Mouse (Mus musculus) cerebellum, postnatal 4 days (tissue): ENCODE measurements at regions not wholly inside any gene's neighbourhood (a gene's known extent, or its start where the extent isn't known, plus 50 kb on each side); places are given as distances from the start of the nearest gene placed in this dataset.

Source experiments
- DNase-seq, 2 experiments: peaks; one replicate each; pipeline ENCODE4 v3.0.0; 2022; ENCODE audit warnings: low spot score in 2 of 2, mixed read lengths in 1 of 2

DNA sequence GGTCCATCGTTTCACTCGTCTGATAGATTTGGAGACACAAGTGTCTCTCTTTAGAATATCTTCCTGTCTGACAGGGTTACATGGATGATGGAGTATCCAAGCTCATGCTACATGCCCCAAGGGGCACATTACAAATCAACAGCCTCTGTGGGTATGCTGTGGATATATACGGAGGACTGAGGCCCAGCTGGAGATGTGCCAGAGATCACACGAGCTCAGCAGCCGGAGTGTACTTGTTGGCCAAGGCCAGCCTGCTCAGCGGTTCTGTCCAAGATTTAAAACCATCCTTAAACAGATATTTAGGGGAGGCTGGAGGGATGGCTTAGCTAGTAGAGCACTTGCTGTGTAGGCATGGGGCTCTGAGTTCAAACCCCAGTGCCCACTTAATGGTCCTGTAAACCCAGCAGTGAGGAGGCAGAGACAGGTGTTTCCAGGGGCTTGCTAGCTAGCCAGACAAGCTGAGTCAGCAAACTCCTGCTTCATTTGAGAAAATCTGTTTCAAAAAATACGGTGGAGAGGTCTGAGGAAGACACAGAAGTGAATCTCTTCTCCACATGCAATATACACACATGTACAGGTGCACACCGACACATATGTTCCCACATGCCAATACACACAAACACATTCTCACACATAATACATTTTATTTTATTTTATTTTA is 85.6 kb upstream of the Aldh1b1 start:
- DNase-seq = no peak

DNA sequence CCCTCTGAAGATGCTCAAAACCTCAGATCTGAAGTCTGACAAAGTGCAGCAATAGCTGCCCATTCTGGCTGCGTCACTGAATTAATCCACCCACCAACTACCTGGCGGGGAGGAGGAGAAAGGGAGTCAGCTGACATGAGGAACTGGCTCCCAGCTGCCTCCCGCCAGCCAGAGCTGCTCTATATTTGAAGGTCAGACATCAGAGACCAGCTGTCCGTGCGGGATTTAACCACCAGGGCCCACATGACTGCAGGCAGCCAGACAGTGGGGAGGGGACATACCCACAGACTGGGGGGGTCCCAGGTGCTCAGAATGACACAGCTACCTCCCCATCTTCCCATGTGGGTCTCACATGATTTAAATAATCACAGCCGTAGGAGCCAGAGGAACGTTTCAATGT is 94.8 kb upstream of the Aldh1b1 start:
- no peak for DNase-seq

DNA sequence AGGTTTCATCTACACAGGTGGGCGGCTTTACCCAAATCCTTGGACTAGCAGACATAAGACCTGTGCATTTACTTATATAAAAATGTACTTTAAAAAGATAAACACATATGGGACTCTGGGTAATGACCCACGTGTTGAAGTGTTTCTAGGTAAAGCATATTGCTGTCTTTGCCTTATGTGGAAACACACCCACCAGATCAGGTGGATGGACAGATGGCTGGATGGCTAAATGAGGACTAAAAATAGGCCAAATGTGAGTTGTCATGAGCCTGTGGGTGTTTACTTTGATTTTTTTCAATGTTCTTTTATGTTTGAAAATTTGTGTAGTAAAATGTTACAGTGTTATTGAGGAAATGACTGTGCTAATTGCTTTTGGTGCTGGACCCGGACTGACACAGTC is 99.2 kb upstream of the Aldh1b1 start:
- no peak for DNase-seq

DNA sequence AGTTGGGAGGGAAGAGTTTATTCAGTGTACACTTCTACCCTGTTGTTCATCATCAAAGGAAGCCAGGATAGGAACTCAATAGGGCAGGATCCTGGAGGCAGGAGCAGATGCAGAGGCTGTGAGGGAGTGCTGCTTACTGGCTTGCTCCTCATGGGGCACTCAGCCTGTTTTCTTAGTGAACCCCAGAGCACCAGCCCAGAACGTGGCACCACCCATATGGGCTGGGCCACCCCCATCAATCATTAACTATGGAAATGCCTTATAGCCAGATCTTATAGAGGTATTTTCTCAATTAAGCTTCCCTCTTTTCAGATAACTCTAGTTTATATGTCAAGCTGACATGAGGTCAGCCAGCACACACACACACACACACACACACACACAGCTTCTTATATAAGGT is 103.6 kb upstream of the Aldh1b1 start:
- DNase-seq = no peak

DNA sequence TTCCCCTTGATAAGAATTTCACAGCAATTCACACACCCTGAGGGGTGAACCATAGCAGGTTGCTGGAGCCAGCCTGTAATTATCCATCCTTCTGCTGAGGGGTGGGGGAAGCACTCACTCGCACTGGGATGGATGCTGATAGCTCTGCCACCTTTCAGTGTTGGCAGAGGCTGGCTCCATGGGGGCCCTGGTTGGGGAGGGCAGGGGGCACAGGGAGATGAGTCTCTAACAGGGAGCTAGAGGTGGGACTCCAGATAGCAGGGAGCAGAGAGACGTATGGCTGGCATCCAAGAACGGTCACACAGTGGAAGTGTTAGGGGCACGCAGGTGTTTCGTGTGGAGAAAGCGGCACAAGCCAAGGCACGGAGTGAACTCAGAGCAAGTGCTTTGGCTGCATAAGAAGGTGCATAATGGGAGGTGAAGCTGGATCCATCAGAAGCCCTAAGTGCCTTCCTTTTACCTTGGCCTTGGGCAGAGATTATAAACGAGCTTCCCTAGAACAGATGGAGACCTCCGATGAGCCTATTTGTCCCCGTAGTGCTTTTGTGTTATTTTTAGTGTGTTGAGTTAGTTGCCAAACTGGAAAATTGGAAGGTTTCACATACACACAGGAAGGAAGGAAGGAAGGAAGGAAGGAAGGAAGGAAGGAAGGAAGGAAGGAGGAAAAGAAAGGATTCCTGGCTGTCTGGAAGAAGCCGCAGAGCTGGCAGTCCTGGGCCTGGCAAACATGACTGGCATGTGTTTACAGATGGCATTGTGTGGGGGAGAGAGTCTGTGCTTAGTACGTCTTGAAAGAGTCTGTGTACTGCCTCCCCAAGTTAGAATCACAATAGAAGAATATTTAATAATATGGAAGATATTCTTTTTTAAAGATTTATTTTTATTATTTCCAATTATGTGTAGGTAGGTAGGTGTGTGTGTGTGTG is 108.6 kb upstream of the Aldh1b1 start:
- peak in 1 of 2 experiments; percentile 53 for DNase-seq

DNA sequence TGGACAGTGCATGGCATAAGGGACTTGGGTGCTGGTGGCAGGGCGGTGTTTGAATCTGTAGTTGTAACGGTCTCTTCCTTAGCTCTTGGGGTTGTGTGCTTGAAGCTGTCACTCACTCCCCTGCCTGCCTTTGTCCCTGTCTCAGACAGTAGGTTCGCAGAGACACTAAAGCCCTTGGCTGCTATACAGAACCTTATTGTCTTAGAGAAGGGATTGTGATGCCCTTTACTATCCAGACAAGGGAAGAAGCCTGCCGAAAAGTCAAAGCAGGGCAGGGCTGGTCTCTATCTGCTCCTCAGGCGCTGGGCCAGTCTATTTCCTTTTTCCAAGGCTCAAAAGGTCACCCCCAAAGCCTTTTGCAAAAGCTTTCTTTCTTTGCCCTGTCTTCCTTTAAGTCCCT is 109.2 kb upstream of the Aldh1b1 start:
- no peak for DNase-seq

DNA sequence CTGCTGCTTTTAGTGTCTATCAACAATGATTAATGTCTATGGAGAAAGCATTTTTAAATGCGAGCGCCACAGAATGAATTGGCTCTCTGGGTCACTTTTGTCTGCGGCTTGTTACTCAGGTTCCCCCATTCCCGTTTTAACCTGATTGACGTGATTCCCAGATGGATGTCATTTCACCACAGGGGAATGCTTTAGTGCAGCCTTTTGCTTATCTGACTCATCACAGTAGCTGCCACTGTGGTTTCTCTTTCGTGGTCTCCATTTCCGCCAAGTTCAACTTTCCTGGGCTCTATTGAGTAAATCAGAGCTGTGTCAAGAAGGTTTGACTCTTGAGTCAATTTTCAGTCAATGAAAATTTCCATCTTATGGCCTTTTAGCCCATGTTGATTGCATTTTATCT is 110.6 kb upstream of the Aldh1b1 start:
- DNase-seq = no peak

DNA sequence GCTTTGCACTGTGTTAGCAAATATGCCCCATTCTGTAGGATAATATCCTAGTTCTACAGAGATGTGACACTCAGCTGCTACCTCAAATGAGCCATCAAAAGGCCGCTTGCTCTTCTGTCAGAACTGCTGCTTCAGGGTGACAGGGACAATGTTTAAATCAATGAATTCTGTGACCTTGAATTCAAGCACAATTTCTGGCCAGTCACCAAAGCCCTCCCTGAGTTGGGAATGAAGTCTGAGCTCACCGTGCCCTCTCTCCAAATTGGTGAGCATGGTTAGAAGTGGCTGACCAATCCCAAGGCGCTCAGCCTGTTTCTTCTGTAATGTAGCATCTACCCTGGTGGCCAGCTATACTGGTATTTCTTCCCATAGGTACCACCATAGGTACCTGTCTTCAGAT is 113.8 kb upstream of the Aldh1b1 start:
- no peak for DNase-seq

DNA sequence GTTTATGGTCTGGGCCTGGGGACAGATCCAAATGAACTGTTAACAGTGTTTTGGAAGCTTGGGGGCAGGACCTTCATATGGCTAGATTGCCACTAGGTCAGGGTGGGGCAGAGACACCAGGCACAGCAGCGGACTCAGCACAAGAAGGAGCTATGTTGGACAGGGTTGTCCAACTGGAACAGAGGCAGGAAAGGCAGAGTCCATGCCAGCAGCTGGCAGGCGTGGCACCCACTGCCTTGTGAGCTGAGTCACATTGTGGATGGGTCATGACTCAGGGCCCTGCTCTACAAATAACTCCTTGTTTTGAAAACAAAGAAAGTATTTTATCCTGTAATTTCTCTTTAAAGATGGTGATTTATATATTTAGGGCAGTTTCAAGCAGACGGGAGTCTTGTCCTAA is 115.6 kb upstream of the Aldh1b1 start:
- DNase-seq = no peak

DNA sequence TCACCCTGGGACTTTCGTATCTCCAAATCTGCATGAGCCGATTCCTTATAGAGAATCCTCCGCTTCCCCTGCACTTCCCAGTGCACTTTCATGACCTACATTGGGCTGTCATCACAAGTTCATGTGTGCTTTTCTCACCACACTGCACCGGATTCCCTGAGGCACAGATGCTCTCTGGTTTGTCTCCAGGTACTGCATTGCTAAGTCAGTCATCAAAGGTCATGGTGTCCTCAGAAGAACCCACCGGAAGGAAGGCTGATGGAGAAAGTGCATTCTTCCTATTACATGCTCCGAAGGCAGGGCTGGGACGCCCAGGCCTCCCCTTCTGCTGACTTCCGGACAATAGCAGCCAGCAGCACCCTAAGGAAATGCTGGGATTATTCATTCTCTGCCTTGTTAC is 116.1 kb upstream of the Aldh1b1 start:
- DNase-seq = no peak

DNA sequence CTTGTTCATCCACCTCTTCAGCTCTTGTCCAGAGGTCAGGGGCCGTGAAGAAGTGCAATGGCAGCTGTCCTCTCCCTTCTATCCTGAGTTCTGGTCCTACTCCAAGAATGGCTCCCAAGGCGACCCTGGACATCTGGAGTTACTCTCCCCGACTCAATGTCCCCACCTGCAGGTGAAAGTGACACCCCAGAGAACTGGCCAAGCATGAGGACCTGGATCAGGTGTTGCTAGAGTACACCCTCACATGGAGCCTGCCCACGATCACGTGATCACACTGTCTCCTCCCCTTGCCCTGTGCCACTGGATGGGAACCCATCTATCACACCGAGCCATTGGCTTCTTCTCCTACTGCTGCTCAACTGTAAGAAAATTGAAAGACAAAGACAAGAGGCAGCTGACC is 122.7 kb upstream of the Aldh1b1 start:
- no peak for DNase-seq

DNA sequence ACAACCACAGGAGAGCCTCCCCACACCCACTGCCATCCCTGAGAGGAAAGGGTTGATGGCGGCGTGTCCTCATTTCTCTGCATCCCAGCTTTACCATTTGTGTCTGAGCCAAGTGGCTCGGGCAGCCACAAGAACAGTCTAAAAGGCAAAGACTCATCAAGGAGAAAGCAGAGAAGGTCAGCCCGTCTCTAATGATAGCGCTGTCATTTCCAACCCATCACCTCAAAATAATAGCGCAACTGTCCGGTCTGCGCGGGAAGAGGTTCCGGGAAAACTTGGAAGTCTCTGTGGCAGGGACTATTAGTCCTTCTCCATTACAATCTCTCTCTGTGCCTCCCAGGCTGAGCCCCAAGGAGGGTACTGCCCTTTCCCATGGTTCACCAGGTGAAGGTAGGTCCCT is 124.5 kb upstream of the Aldh1b1 start:
- DNase-seq = no peak

DNA sequence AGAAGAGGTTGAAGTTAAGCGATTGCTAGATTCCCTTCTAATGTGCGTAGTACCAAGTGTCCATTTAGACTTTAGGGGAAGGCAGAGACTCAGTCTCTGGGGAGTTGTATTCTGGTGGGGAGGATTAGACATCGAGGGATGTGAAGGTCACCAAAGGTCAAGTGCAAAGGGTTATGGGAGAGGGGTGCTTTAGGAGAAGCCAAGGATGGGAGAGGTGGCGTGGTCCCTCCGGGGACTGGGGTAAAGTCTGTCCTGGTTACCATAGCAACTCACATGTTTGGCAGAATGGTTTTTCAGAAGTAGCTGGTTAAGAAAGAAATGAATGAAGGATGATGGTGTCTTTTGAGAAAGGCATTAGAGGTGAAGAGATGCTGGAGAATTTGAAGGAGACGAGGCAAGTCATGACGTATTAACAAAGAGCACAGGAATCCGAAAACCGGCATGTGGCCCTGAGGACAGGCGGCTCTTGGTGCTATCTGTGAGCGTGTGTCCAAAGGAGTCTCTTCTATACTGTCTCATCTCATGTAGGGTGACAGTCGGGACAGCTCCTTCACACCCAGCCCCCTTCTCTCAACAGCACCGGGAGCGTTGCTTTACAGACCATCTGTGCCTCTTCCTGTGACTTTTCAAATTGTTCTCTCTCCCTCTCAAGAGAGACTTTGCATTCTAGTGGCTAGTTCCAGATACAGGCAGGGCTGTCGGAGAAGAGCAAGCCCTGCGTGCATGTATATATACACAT is 125.6 kb upstream of the Aldh1b1 start:
- DNase-seq = no peak

DNA sequence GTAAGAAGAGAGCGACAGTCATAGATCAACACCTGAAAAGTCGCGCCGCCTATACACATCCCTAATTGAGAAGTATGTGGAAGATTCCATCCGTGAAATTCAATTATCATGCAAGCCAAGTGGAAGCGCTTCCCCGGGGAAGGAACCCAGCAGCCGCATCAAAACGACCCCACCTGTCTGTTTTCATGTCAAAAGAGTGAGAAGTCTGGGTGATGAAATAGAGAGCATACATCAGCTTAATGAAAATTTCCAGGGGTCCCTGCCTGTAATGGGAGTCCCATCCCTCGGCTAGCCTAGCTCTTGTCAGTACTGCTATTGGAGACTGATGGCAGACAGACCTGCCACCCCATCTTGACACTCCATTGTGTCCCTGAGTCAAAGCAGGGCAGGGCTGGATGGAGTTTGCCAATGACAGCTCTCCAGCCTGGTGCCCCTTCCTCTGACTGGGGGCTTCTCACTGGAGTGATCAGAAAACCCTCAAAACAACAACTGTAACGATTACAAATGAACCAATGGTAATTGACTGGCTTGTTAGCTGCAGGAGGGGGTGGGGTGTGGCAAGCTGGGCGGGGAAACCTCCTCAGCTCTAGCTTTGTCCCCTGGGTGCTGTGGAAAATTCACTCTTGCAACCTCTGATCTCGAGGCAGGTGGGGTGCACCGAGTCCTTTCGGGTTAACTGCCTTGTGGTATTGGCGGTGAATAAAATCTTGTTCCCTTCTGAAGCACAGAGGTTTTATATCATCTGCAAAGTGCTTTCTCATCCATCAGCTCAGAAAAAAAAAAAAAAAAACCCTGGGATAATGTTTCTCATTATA is 126.4 kb upstream of the Aldh1b1 start:
- DNase-seq = no peak

DNA sequence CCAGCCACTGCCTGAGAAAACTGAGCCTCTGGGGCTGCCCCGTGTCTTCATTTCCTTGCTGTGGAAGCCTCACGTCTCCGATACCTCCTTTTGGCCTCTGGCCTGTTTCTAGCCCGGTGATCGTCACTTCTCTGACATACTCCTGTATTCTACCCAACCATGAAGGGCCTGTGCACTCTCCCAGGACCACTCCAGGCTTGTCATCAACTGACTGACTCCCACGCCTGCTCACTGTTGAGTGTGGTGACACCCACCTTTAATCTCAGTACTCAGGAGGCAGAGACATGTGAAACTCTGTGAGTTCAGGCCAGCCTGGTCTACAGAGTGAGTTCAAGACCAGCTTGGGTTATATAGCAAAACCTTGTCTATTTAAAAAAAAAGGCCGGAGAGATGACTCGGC is 132.1 kb upstream of the Shb start:
- DNase-seq = no peak

DNA sequence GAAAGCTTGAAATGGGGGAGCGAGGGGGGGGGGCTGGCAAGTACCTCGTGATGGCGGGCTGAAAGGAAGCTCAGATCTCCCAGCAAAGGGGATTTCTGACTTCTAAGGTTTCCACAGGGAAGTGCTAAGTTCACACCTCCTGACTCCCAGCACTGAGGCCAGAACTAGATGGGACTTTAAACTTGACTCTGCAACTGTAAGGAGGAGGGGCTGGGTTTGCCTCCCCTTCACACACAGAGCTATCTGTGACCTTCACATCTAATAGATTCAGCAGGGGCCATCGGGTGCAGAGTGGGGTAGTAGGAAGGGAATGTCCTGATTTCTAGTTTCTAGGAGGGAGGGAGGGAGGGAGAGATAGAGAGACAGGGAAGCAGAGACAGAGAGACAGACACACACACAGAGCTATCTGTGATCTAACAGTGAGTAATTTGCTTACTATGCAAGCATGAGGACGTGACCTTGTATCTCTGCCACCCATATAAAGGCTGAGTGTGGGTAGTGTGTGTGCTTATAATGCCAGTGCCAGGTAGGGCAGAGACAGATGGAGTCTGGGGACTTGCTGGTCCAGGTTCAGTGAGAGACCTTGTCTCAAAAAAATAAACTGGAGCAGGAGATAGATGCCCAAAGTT is 125.2 kb upstream of the Shb start:
- DNase-seq = no peak

DNA sequence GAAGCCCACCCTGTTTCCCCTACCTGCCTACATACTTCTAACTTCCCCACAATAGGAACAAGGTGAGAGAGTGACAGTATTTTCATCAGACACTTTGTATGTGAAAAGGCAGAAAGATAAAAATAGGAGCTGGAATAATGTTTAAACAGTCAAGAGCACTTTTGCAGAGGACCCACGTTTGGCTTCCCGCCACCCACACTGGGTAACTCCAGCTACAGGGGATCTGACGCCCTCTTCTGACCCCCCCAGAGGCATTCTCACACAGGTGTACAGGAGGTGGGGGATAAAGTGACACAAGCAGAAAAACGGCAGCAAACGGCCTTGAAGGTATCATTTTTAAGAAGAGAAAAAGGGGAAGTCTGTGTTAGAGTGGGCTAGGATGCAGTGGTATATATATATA is 123.5 kb upstream of the Shb start:
- DNase-seq = no peak

DNA sequence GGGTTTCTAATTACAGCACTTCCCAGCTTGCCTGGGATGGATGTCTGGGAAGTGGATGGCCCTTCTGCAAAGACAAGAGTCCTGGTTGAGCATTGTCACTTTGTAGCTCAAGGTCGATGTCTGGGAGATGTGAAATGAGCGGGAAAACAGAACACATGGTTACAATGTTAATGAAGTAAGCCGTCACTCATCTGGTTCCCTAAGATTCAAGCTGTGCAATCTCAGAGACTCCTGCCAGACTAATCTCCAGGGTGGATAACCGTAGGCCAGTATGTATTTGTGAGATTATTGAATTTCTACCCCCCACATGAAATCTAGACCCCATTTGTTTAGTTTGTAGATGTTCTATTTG is 122.5 kb upstream of the Shb start:
- DNase-seq = no peak

DNA sequence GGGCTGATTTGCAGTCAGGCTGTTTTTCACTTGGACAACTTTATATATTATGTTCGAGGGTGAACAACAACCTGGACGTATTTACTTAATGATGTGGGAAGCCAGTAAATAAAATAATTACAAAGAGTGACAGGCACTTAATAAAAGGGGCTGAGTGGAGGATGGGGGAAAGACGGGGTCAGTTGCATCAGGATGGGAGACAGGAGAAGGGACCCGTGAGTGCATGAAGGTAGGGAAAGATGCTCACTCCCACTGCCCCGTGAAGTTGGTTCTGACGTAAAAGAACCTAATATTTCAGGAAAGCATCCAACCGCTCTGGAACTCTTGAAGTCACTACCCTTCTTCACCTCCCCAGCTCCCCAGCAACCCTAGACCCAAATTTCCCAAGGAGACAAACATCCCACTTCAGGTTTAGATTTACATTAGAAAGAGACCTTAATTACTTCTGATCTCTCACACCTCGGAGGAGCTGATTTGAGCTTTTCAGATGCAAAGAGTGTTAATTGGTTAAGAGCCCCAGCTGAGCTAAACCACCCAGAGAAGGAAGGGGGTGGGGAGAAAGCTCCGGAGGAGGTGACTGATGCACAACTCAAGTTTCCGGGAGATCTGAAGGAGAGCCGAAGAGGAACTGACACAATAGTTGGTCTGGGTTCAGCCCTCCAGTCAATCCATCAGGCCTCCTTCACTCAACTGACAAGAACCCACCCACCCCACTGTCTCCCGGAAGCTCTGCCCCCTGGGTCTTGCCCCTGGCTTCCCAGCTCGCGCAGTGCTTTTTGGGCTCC is 121.9 kb upstream of the Shb start:
- DNase-seq = no peak

DNA sequence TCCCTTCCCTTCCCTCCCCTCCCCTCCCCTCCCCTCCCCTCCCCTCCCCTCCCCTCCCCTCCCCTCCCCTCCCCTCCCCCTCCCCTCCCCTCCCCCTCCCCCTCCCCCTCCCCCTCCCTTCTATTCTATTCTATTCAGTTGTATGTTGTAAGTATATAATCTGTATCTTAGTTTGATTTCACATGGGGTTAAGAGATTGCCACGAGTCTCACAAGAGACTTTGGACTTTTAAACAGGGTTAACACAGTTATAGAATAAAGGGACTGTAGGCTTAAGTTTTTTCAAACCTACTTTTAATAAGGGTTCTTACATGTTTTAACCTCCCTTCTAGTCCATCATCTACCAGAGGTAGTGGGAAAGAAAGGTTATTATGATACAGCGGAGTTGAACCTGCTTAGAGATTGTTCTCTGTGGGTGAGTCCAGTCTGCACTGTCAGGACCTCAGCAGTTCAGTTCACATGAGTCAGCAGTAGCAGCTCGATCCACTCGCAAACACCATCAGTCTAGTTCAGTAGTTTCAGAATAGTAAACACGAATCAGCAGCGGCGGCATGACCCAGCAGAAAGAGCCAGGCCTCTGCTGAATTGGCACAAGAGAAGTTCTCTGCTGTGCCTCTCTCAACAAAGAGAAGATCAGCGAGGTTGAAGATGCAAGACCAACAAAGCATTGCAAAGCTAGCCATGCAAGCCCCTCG is 116.8 kb upstream of the Shb start:
- no peak for DNase-seq
